Mouse (Mus musculus) cerebellum, adult 11 months (tissue): ENCODE results near the gene Zwilch.
"Not testable (repeated sequence)": the region's sequence is repeated elsewhere in the genome, so short reads cannot be mapped to it uniquely, and the experiment has no call there.

Experiments used
- DNase-seq: peaks from one replicate; pipeline ENCODE4 v3.0.0; 2022

Zwilch gene

DNA sequence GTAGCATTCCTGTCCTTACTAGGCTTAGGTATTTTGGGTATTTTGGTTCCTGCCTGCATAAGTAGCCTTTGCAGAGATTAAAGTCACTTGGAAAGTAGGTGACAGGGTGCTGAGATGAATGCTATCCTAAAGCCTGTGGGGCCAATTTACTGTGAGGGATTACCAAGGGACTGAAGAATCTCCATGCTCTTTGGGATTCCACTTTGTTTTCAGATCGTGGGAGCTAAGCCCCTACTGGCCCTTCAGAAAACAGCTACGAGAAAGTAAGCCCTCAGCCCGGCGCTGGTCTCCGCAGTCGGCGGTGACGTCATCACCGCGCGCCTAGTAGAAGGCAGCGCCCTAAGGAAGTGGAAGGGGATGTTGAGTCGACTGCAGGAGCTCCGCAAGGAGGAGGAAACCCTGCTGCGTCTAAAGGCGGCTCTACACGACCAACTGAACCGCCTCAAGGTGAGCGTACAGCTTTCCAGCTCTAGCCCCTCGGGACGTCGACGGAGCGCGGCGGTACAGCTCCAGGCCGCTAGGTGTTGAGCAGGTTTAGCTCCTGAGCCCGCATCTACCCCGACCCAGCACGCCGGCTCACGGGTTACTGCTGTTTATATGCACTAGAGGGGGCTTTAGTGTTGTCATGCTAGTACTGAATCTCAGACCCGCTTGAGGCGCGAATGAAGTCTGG lies 6.2 kb upstream of the Zwilch start, which contains the start of gene Snapc5:
Snapc5 (plus strand) TSS at position 301 of the 673 bp plus-strand sequence.
- DNase-seq = peak; percentile 78

DNA sequence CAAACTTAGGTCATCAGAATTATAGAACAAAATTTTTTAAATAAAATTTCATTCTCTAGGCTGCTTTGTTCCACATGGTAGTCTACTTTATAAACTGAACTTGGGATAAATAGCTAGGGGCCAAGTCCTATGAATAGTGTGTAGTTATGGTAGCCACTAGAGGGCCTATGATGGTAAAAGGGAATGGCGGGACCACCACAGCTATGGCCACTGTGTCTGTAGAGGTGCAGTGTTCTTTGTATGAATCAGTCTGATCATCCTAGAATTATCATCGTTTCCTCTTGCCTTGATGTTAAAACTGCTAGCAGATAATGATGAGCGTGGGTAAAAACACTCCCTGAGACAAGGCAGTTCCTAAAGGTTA lies 5.7 kb upstream of the Zwilch start:
- no peak for DNase-seq

DNA sequence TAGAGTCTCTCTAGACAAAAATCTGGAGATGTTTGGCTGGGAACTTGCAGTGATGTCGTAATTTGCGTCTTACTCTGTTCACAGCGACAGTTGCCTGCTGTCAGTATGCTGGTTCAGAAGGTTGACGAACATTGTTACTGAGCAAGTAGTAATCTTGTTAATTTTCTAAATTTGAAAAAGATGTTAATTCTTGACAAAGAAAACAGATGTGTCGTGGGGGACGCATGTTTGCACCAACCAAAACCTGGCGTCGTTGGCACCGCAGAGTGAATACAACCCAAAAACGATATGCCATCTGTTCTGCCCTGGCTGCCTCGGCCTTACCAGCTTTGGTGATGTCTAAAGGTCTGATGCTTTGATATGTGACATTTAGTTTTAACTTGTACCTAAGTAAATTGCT lies 2.5 kb upstream of the Zwilch start:
- DNase-seq = no peak

GRCm38 (mm10) chr9:64174766-64175165 lies 1.9 kb upstream of the Zwilch start:
- DNase-seq = no peak

- DNase-seq = no peak
Observed at GRCm38 (mm10) chr9:64174341-64174740, 1.4 kb upstream of the Zwilch start.

- no peak for DNase-seq
Observed at GRCm38 (mm10) chr9:64173666-64174220, 839 bp upstream of the Zwilch start.

GRCm38 (mm10) chr9:64172145-64172815 lies 624 bp downstream of the Zwilch start:
- no peak for DNase-seq

DNA sequence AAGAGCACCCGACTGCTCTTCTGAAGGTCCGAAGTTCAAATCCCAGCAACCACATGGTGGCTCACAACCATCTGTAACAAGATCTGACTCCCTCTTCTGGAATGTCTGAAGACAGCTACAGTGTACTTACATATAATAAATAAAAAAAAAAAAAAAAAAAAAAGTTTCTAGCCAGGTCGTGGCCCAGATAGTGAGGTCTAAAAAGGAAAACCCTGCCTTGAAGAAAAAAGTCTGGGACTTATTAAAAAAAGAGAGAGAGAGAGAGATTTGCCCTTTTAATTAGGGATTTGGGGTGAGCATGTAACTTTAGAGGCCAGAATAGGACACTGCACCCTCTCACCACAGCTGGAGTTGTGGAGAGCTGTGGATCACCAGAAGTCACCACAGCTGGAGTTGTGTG lies 2.9 kb downstream of the Zwilch start:
- DNase-seq = not testable (repeated sequence)

DNA sequence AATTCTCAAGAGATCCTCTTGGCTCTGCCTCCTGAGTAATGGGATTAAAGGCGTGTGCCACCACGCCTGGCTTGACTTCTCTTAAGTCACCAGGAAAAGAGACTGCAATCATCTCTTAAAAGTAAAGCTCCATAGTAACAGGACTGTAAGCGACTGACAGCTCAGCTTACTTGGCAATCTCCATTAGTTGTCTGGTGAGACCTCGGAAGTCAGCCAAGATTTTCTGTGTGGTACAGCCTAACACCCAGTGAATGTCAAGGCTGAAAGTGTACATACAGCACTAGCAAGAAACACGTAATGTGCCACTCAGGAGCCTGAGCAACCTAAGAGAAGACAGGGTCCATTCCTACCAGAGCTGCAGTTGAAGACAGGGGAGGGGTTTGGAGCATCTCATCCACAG lies 12.4 kb downstream of the Zwilch start:
- DNase-seq = no peak

DNA sequence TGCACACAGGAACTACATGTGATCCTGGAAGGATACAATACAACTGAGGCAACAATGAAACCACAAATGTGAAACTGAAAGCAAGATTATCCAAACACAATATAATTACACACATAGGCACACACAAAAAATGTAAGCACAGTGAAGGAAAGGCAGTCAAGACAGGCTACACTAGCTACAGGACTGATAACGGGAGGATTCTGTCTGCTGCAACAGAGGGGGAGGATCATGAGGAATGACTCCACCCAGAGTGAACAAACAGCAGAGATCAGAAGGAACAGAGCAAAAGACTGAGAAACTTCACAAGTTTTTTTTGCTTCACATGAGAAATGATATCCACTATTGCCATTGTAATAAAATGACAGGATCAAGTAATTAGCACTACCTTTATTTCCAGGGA lies 16.3 kb downstream of the Zwilch start:
- DNase-seq = no peak

- no peak for DNase-seq
Observed at GRCm38 (mm10) chr9:64139879-64140278, 33.0 kb downstream of the Zwilch start.

DNA sequence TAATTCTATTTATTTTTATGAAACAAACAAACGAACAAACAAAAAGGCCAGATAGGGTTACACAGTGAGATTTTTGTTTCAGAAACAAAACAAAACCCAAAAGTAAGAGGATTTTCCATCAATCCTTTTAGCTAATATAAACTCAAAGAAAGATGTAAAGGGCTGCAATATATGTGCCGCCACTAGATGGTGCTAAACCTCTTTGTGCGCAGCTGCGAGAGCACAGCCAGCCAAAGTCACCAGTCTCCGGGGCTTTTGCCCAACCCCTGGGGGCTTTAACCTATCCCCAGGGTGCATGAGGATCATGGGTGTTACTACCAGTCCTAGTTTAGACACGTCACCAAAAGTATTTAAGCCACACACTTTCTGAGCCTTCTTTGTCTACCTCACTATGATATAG lies 34.0 kb downstream of the Zwilch start:
- DNase-seq = peak; percentile 20

DNA sequence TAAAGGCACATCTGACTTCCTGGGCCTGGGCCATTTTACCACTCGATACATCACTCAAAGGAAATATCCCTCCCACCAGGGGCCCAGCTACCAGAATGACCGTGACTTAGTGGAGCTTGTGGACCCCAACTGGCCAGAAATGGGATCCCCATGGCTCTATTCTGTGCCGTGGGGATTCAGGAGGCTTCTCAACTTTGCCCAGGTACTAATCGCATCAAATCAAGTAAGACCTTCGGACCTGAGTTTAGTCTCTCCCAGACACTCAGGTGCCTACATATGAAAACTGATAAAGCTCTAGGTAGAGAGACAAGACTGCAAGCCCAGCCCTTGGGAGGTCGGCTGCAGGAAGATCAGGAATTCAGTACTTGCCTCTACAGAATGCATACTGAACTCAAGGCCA lies 41.3 kb downstream of the Zwilch start:
- DNase-seq = no peak

GRCm38 (mm10) chr9:64126121-64126520 lies 46.8 kb downstream of the Zwilch start:
- no peak for DNase-seq

GRCm38 (mm10) chr9:64125307-64125706 lies 47.6 kb downstream of the Zwilch start:
- no peak for DNase-seq

DNA sequence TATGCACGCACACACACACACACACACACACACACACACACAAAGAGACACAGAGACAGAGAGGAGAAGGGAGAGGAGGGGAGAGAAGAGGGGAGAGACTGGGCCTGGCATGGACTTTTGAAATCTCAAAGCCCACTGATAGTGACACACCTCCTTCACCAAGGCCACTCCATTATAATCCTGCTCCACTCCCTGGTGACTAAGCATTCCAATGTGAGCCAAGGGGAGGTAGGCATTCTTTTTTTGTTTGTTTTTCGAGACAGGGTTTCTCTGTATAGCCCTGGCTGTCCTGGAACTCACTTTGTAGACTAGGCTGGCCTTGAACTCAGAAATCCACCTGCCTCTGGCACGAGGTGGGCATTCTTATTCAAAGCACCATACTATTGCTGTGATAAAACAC lies 48.1 kb downstream of the Zwilch start:
- not testable (repeated sequence) for DNase-seq

DNA sequence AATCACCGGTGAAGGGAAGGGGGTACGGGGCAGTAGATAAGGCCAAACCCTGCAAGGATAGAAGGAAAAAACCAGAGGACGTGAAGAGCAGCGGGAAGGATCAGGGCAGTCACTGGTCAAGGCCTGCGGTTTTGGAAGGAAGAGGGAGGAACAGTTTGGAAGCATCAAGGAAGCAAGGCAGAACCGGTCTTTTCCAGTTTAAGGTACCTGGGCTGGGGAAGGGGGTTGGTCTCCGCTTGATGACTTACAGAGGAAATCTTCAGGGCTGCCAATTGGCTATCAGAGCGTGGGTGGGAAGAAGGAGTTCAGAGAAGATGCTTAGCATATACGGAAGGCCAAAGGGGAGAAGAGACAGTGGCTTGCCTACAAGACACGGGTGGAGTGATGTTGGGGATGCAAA lies 50.3 kb downstream of the Zwilch start:
- DNase-seq = no peak

GRCm38 (mm10) chr9:64120584-64121277 lies 52.2 kb downstream of the Zwilch start:
- DNase-seq = no peak

- no peak for DNase-seq
Observed at GRCm38 (mm10) chr9:64119898-64120297, 53.0 kb downstream of the Zwilch start.

DNA sequence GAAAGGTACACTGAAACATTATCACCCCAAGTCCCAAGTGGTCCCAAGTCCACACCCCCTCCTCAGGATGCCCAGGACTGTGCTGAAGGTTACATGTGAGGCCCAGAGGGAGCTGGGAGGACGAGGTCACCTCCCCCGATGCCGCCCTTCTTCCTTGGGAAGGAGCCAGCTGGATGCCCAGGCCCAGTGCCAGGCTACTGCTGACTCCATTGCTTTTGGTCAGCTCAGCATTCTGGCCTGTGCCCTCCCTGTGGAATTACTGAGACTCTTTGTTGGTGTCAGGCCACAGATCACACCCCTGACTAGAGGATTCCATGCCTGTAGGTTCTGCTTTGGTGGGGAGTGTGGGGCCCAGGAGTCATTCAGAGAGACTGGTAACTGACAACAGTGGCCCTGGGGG lies 56.0 kb downstream of the Zwilch start, which contains the start of gene Lctl:
Lctl (plus strand) TSS at position 272 of the 400 bp plus-strand sequence.
- no peak for DNase-seq

DNA sequence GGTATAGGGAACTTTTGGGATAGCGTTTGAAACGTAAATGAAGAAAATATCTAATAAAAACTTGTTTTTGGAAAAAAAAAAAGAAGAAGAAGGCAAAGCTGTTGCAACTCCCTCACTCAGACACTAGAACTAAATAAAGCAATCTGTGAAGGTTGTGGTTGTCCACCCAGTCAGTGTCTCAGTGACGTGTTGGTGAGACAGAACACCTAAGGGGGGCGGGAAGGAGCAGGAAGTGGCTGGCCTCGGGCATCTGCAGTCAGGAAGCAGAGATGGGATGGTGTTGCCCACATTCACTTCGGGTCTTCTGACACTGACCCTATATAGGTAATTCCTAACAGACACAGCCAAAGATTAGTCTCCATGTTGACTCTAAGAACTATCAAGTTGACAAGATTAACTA lies 57.1 kb downstream of the Zwilch start:
- no peak for DNase-seq

GRCm38 (mm10) chr9:64114646-64115045 lies 58.3 kb downstream of the Zwilch start:
- no peak for DNase-seq

DNA sequence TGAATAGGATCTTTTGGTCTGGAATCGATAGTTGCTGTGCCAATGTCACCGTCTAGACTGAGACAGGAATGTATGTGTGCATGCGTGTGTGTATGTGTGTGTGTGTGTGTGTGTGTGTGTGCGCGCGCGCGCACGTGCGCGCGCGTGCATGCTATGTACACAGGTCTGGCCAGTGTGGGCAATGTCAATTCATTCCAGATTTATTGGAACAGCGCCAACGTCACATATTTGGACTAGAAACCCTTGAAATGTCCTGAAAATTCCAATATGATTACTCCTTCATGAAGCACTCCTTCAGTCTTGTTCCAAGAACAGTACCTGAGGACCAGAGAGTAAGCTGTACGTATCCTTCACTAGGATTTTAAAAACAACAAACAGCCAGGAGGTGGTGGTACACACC lies 62.4 kb downstream of the Zwilch start:
- no peak for DNase-seq

GRCm38 (mm10) chr9:64105301-64105700 lies 67.6 kb downstream of the Zwilch start:
- no peak for DNase-seq
